Mouse (Mus musculus) midbrain, embryonic 14.5 days (tissue): ENCODE data around the gene Barhl2. TPM values are rescaled to one million over a fixed set of nuclear protein-coding genes. Genes with fewer than 3 reads are reported as not detected.

ENCODE experiments used
- ATAC-seq: fragments of 200-750 bp; cut with Nextera tagmentation; 2 replicates; pipeline ENCODE4 v1.8.0; 2017; ENCODE audit warnings: moderate number of reproducible peaks, moderate library complexity; ENCODE audit not compliant: low FRiP score, low TSS enrichment
- DNase-seq: peaks from one replicate; pipeline ENCODE4 v3.0.0-alpha.2; 2015
- H3K27ac ChIP-seq: fragments of 300-500 bp; sonication (generic); replicated peaks from 2 replicates; pipeline ENCODE4 v1.5.1; 2014; ENCODE audit warnings: mild to moderate bottlenecking, low read depth, low read length, moderate library complexity
- H3K27me3 ChIP-seq: fragments of 300-500 bp; sonication (generic); 2 replicates; pipeline ENCODE4 v1.6.1; 2014; ENCODE audit warnings: low read length, control low read depth, mixed read lengths; ENCODE audit not compliant: control insufficient read depth, insufficient read depth
- H3K36me3 ChIP-seq: fragments of 300-500 bp; sonication (generic); 2 replicates; pipeline ENCODE4 v1.6.1; 2014; ENCODE audit warnings: low read length, control low read depth; ENCODE audit not compliant: control insufficient read depth, insufficient read depth
- H3K4me1 ChIP-seq: fragments of 300-500 bp; sonication (generic); 2 replicates; pipeline ENCODE4 v1.6.1; 2014; ENCODE audit warnings: mild to moderate bottlenecking, antibody characterized with exemption, low read length, control low read depth; ENCODE audit not compliant: control insufficient read depth, insufficient read depth
- H3K4me2 ChIP-seq: fragments of 300-500 bp; sonication (generic); 2 replicates; pipeline ENCODE4 v1.6.1; 2014; ENCODE audit warnings: mild to moderate bottlenecking, low read length, moderate library complexity
- H3K4me3 ChIP-seq: fragments of 300-500 bp; sonication (generic); replicated peaks from 2 replicates; pipeline ENCODE4 v1.5.1; 2014; ENCODE audit warnings: low read depth, low read length
- H3K9ac ChIP-seq: fragments of 300-500 bp; sonication (generic); replicated peaks from 2 replicates; pipeline ENCODE4 v1.6.1; 2014; ENCODE audit warnings: mild to moderate bottlenecking, low read length, moderate library complexity
- H3K9me3 ChIP-seq: fragments of 300-500 bp; sonication (generic); 2 replicates; pipeline ENCODE4 v1.6.1; 2016; ENCODE audit warnings: low read length, control low read depth, mixed read lengths; ENCODE audit not compliant: control insufficient read depth
- WGBS: fragments of 180-500 bp; shearing (Covaris S2); extraction: QIAGEN DNeasy Blood & Tissue Kit; methylation state at CpG from one replicate; pipeline ENCODE4 v1.1.7; 2014; 5-methylcytosine and 5-hydroxymethylcytosine counted together
- polyA plus RNA-seq: library from polyadenylated mRNA; unstranded; fragments of >200 nt; fragmentation: Nextera tagmentation; extraction: Ambion mirVana; gene quantifications from 2 replicates; pipeline ENCODE4 v1.2.1, GENCODE M21; 2014

The Barhl2 gene
- polyA plus RNA-seq, 1 experiment from 2014 or later, result 12.2 TPM

DNA sequence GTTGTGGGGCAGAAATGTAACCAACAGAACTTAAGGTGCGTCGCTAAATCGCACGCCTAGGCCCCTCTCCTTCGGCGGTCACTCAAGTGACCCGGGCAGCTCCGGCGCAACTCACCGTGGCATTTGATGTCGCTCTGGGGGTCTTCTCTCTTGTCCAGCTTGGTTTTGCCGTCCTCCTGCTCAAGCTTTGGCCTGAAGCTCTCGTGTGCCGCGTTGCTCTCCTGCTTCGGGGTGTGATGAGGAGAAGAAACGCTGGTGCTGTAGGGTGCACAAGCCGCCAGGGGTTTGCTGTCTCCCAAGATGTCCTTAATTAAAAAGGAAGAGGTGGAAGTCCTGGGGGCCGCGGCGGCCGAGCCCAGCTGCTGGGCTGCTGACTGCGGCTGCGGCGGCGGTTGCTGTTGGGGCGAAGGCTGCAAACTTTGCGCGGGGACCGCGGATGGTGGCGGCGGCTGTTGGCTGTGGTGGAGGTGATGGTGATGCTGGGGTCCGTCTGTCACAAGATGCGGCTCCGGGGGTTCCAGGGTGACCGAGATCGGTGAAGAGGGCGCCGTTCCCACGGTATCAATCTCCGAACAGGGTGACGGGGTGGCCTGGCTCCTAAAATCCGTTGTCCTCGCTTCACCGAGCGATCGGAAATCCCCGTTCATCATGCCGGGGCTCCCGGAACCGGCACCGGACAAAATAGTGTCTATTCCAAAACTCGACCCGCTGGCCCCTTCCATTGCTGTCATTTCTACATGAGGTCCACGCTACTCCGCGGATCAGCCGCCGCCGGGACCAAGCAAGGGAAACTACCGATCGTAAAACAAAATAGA, 648 bp downstream of the Barhl2 start:
- Histone ChIP-seq H3K9me3 (no peaks in the 10 kb centered on the region), H3K27ac (peak overlapping the region; percentile 87), H3K4me1 (peaks cover 8% of the 10 kb centered on the region; the same call in 1 of the 2 replicates), H3K36me3 (no peaks in the 10 kb centered on the region), H3K9ac (peak overlapping the region; percentile 65), H3K4me3 (peak overlapping the region; percentile 50), H3K4me2 (peak overlapping the region; percentile 71), H3K27me3 (peaks cover 78% of the 10 kb centered on the region)
- no peak for ATAC-seq
- peak; percentile 57 for DNase-seq
- WGBS, result under 1% methylated on average over 63 of the region's 63 CpGs

GRCm38 (mm10) chr5:106455984-106456383, 2.0 kb downstream of the Barhl2 start:
- peak overlapping the region; percentile 59 for H3K4me2 ChIP-seq

GRCm38 (mm10) chr5:106455106-106455920, 2.7 kb downstream of the Barhl2 start:
- H3K27me3 ChIP-seq, result peaks cover 73% of the 10 kb centered on the region
- DNase-seq, result no peak

More at GRCm38 (mm10) chr5:106455984-106456383, 2.0 kb downstream of the Barhl2 start:
- Histone ChIP-seq H3K27ac (peak overlapping the region; percentile 90), H3K9ac (peak overlapping the region; percentile 71), H3K36me3 (no peaks in the 10 kb centered on the region), H3K4me1 (peaks cover 11% of the 10 kb centered on the region; the same call in 1 of the 2 replicates), H3K9me3 (no peaks in the 10 kb centered on the region), H3K27me3 (peaks cover 71% of the 10 kb centered on the region), H3K4me3 (peak overlapping the region; percentile 50)
- no peak for ATAC-seq
- 2% methylated on average over 7 of the region's 7 CpGs for WGBS
- DNase-seq, result peak; percentile 64

DNA sequence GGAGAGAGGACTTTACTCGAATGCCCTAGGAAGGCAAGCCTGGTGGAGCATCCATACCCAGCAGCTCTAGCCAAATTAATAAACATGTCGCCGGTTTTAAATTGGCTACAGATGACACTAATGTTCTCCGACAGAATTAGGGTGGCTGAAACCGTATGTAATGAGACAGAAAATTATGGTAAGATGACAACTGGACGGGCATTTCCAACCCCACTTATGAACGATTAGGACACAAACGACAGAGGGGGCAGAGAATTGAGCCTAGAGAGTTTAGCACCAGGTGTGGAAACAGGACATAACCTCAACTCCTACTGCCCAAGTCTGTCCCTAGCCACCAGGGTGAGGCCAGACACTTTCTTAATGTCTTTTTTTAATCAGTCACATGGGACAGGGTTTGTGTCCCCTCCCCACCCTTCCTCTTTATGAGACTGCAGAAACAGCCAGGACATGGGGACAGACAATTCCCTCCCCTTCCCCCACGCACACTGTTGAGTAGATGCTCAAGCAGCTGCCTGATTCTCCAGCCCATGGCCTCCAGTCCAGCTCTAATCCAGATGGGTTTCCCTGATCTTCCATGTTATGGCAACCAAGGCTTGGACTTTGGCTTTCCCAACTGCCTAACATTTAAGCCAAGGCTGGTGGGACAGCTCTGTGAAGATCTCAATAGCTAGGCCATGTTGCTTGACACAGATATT, 3.4 kb downstream of the Barhl2 start:
- Histone ChIP-seq H3K27ac (peak overlapping the region; percentile 90), H3K9me3 (no peaks in the 10 kb centered on the region), H3K36me3 (no peaks in the 10 kb centered on the region), H3K4me1 (0 out of 2 replicates have a peak, but pooled peaks cover 5% of the 10 kb centered on the region), H3K4me2 (peak overlapping the region; percentile 59), H3K9ac (peak overlapping the region; percentile 71), H3K27me3 (peaks cover 74% of the 10 kb centered on the region), H3K4me3 (peak overlapping the region; percentile 50)
- DNase-seq (no peak), ATAC-seq (no peak)
- 2% methylated on average over 9 of the region's 9 CpGs for WGBS

More at GRCm38 (mm10) chr5:106455106-106455920, 2.7 kb downstream of the Barhl2 start:
- H3K36me3 ChIP-seq, result no peaks in the 10 kb centered on the region
- H3K9ac ChIP-seq, result peak overlapping the region; percentile 71
- peaks cover 10% of the 10 kb centered on the region; the same call in 1 of the 2 replicates for H3K4me1 ChIP-seq
- WGBS, result 5% methylated on average over 17 of the region's 17 CpGs
- peak overlapping the region; percentile 90 for H3K27ac ChIP-seq
- H3K9me3 ChIP-seq, result no peaks in the 10 kb centered on the region
- peak overlapping the region; percentile 59 for H3K4me2 ChIP-seq
- H3K4me3 ChIP-seq, result peak overlapping the region; percentile 50
- ATAC-seq, result no peak

DNA sequence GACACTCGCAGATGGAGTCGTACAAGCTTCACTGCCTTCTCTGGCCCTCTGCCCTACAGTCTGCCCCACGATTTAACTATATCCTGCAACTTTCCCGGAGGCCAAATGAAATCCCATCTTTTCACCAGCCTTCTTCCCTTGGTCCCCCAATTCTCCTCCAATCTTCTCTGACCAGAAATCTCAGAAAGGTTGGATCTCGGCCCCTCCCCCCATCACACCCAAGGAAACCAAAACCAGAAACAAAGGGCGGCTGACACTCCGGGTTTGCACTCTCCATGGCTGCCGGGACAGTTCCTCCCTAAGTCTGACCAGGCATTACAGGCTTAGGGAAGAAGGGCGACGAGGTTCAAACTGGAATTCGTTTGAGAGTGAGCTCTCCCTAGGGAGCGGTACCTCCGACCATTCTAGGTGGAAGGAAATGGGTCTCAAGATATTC, 4.1 kb downstream of the Barhl2 start:
- peaks cover 74% of the 10 kb centered on the region for H3K27me3 ChIP-seq
- no peaks in the 10 kb centered on the region for H3K9me3 ChIP-seq
- H3K9ac ChIP-seq, result peak overlapping the region; percentile 71
- H3K4me3 ChIP-seq, result peak overlapping the region; percentile 50
- under 1% methylated on average over 13 of the region's 13 CpGs for WGBS
- H3K4me2 ChIP-seq, result peak overlapping the region; percentile 59
- DNase-seq (peak; percentile 57), ATAC-seq (no peak)
- peak overlapping the region; percentile 90 for H3K27ac ChIP-seq
- H3K4me1 ChIP-seq, result peaks cover 5% of the 10 kb centered on the region; the same call in 1 of the 2 replicates
- H3K36me3 ChIP-seq, result no peaks in the 10 kb centered on the region

GRCm38 (mm10) chr5:106453181-106453885, 4.6 kb downstream of the Barhl2 start:
- 1% methylated on average over 45 of the region's 45 CpGs for WGBS
- Histone ChIP-seq H3K4me3 (peak overlapping the region; percentile 50), H3K36me3 (no peaks in the 10 kb centered on the region), H3K4me1 (peaks cover 3% of the 10 kb centered on the region; the same call in 1 of the 2 replicates), H3K9ac (peak overlapping the region; percentile 71), H3K9me3 (no peaks in the 10 kb centered on the region), H3K27me3 (peaks cover 77% of the 10 kb centered on the region), H3K4me2 (peak overlapping the region; percentile 59), H3K27ac (peak overlapping the region; percentile 90)
- DNase-seq (peak; percentile 67), ATAC-seq (peak; percentile 48)

DNA sequence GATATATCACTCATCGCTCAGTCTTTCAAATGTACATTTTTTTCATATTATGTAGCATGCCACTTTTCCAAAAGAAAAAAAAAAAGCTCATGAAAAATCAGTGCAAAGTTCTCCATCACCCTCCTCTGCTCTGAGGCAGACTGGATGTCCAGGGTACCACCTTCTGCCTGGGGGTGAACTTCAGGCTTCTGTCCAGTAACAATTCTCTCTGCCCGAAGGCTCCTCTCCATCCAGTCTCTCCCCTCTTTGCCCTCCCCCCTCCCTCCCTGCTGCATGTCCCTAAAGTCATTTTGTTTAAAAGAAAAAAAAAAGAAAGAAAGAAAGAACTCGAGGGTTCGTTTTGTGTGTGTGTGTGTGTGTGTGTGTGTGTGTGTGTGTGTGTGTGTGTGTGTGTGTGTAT, 5.3 kb downstream of the Barhl2 start:
- Histone ChIP-seq H3K36me3 (no peaks in the 10 kb centered on the region), H3K27ac (peak overlapping the region; percentile 90; the same call in 1 of the 2 replicates), H3K9me3 (no peaks in the 10 kb centered on the region), H3K4me2 (peak overlapping the region; percentile 59), H3K4me3 (peak overlapping the region; percentile 50), H3K27me3 (peaks cover 78% of the 10 kb centered on the region), H3K9ac (peak overlapping the region; percentile 71), H3K4me1 (peaks cover 3% of the 10 kb centered on the region; the same call in 1 of the 2 replicates)
- no peak for ATAC-seq
- 6% methylated on average over 4 of the region's 4 CpGs for WGBS
- DNase-seq, result no peak
